Mouse (Mus musculus) myocyte (in vitro differentiated cells): Measurements from ENCODE around the gene Gm1123. TPM values are rescaled to one million over a fixed set of nuclear protein-coding genes. Genes with fewer than 3 reads are reported as not detected.

Experiments used
- H3K27me3 ChIP-seq: one replicate; pipeline ENCODE4 v1.6.1; 2011; ENCODE audit not compliant: control insufficient read depth, insufficient read depth, insufficient read length
- H3K36me3 ChIP-seq: one replicate; pipeline ENCODE4 v1.6.1; 2011; ENCODE audit not compliant: control insufficient read depth, insufficient read depth
- H3K4me2 ChIP-seq: one replicate; pipeline ENCODE4 v1.6.1; 2011; ENCODE audit warnings: low read depth, control low read depth
- H3K4me3 ChIP-seq: one replicate; pipeline ENCODE4 v1.5.1; 2011; ENCODE audit warnings: mild to moderate bottlenecking, control low read depth, moderate library complexity
- H3K79me2 ChIP-seq: one replicate; pipeline ENCODE4 v1.6.1; 2011; ENCODE audit not compliant: control insufficient read depth, insufficient read depth
- H3ac ChIP-seq: one replicate; pipeline ENCODE4 v1.6.1; 2011; ENCODE audit not compliant: control insufficient read depth, insufficient read length
- CEBPB ChIP-seq: IDR thresholded peaks from 2 replicates; pipeline ENCODE4 v1.6.1; 2011; ENCODE audit warnings: mild to moderate bottlenecking, moderate library complexity; ENCODE audit not compliant: poor library complexity, insufficient read depth, severe bottlenecking
- E2F4 ChIP-seq: IDR thresholded peaks from one replicate; pipeline ENCODE4 v1.6.1; 2011; ENCODE audit warnings: mild to moderate bottlenecking, control low read depth, moderate library complexity; ENCODE audit not compliant: insufficient read depth
- MAX ChIP-seq: IDR thresholded peaks from one replicate; pipeline ENCODE4 v1.6.1; 2011; ENCODE audit warnings: low read depth, mild to moderate bottlenecking, control low read depth
- MYOD1 ChIP-seq, 3 experiments: IDR thresholded peaks; one replicate each; pipeline ENCODE4 v1.6.1; 2011; ENCODE audit warnings: control low read depth in 2 of 3, low read depth in 2 of 3, mild to moderate bottlenecking in 2 of 3, moderate library complexity in 1 of 3; ENCODE audit not compliant: insufficient read length in 2 of 3, control insufficient read depth in 1 of 3
- MYOG ChIP-seq, 3 experiments: IDR thresholded peaks; one replicate each; pipeline ENCODE4 v1.6.1; 2011; ENCODE audit warnings: control low read depth in 2 of 3, low read depth in 2 of 3, mild to moderate bottlenecking in 2 of 3; ENCODE audit not compliant: insufficient read length in 2 of 3, control insufficient read depth in 1 of 3, insufficient read depth in 1 of 3
- POLR2A ChIP-seq: IDR thresholded peaks from one replicate; pipeline ENCODE4 v1.6.1; 2011; ENCODE audit warnings: low read depth, mild to moderate bottlenecking, control low read depth, moderate library complexity; ENCODE audit not compliant: insufficient read length
- POLR2AphosphoS2 ChIP-seq: IDR thresholded peaks from one replicate; pipeline ENCODE4 v1.6.1; 2011; ENCODE audit warnings: low read depth, control low read depth; ENCODE audit not compliant: insufficient read length
- REST ChIP-seq: IDR thresholded peaks from one replicate; pipeline ENCODE4 v1.6.1; 2011; ENCODE audit warnings: mild to moderate bottlenecking, control low read depth, moderate library complexity; ENCODE audit not compliant: insufficient read depth, insufficient read length
- SRF ChIP-seq: IDR thresholded peaks from one replicate; pipeline ENCODE4 v1.6.1; 2011; ENCODE audit warnings: low read depth; ENCODE audit not compliant: control insufficient read depth, insufficient read length
- TCF12 ChIP-seq: IDR thresholded peaks from one replicate; pipeline ENCODE4 v1.6.1; 2011; ENCODE audit warnings: mild to moderate bottlenecking, control low read depth; ENCODE audit not compliant: poor library complexity, insufficient read depth, severe bottlenecking
- TCF3 ChIP-seq: IDR thresholded peaks from one replicate; pipeline ENCODE4 v1.6.1; 2011; ENCODE audit warnings: low read depth, control low read depth; ENCODE audit not compliant: insufficient read length
- USF1 ChIP-seq: IDR thresholded peaks from one replicate; pipeline ENCODE4 v1.6.1; 2011; ENCODE audit warnings: low read depth, mild to moderate bottlenecking, control low read depth, moderate library complexity
- polyA plus RNA-seq: library from polyadenylated mRNA; unstranded; fragments of >200 nt; fragmentation: generic; extraction: Trizol; gene quantifications from one replicate; pipeline ENCODE4 v1.2.1, GENCODE M21; 2012; ENCODE audit warnings: missing spikeins

The Gm1123 gene
- polyA plus RNA-seq, result not detected

- no peak within 1 kb of the TSS for H3ac ChIP-seq
- H3K79me2 ChIP-seq, result no peaks in the 10 kb centered on the region
- H3K27me3 ChIP-seq, result no peaks in the 10 kb centered on the region
- H3K4me3 ChIP-seq, result no peak within 1 kb of the TSS
- H3K36me3 ChIP-seq, result no peaks in the 10 kb centered on the region
- TF ChIP-seq TCF12 (no peak), POLR2A (no peak), CEBPB (no peak), POLR2AphosphoS2 (no peak)
- H3K4me2 ChIP-seq, result no peak within 1 kb of the TSS
Measured at GRCm38 (mm10) chr9:99035575-99035974, at the start of gene Gm1123. Gene Gm1123, minus strand, starts transcription at chr9:99035715.

GRCm38 (mm10) chr9:99081718-99082117, 46.2 kb upstream of the Gm1123 start:
- H3K36me3 ChIP-seq, result no peaks in the 10 kb centered on the region
- H3K79me2 ChIP-seq, result no peaks in the 10 kb centered on the region
- no peaks in the 10 kb centered on the region for H3K27me3 ChIP-seq
- no peak for TF ChIP-seq TCF3
- TF ChIP-seq MYOG (IDR thresholded peaks at IDR 0.05; ENCODE audit: control insufficient read depth in 1 of 3, insufficient read depth in 1 of 3, insufficient read length in 2 of 3, low read depth in 2 of 3), result no peak
- TF ChIP-seq SRF, result no peak
- TF ChIP-seq POLR2AphosphoS2, result no peak
- TF ChIP-seq MYOD1 (IDR thresholded peaks at IDR 0.05; ENCODE audit: control insufficient read depth in 1 of 3, insufficient read length in 2 of 3, low read depth in 2 of 3), result no peak
- TF ChIP-seq MAX, result no peak
- no peak for TF ChIP-seq E2F4
- no peak for TF ChIP-seq REST
- no peak for TF ChIP-seq CEBPB
- no peak for TF ChIP-seq USF1
- TF ChIP-seq POLR2A, result no peak
- TF ChIP-seq TCF12, result no peak
- H3ac ChIP-seq, result no peak overlapping the region
- H3K4me3 ChIP-seq, result no peak overlapping the region
- H3K4me2 ChIP-seq, result no peak overlapping the region

- H3K79me2 ChIP-seq, result no peaks in the 10 kb centered on the region
- H3ac ChIP-seq, result no peak overlapping the region
- no peak overlapping the region for H3K4me2 ChIP-seq
- TF ChIP-seq REST (no peak), MAX (no peak), TCF12 (no peak), E2F4 (no peak), MYOG (IDR thresholded peaks at IDR 0.05; ENCODE audit: control insufficient read depth in 1 of 3, insufficient read depth in 1 of 3, insufficient read length in 2 of 3, low read depth in 2 of 3) (no peak), POLR2AphosphoS2 (no peak), MYOD1 (IDR thresholded peaks at IDR 0.05; ENCODE audit: control insufficient read depth in 1 of 3, insufficient read length in 2 of 3, low read depth in 2 of 3) (no peak), USF1 (no peak), TCF3 (no peak), POLR2A (no peak), SRF (no peak), CEBPB (no peak)
- no peak overlapping the region for H3K4me3 ChIP-seq
- no peaks in the 10 kb centered on the region for H3K27me3 ChIP-seq
- H3K36me3 ChIP-seq, result no peaks in the 10 kb centered on the region
Measured at GRCm38 (mm10) chr9:99081308-99081707, 45.8 kb upstream of the Gm1123 start.

GRCm38 (mm10) chr9:99080657-99081056, 45.1 kb upstream of the Gm1123 start:
- H3K36me3 ChIP-seq, result no peaks in the 10 kb centered on the region
- TF ChIP-seq SRF (no peak), E2F4 (no peak), USF1 (no peak), MYOG (IDR thresholded peaks at IDR 0.05; ENCODE audit: control insufficient read depth in 1 of 3, insufficient read depth in 1 of 3, insufficient read length in 2 of 3, low read depth in 2 of 3) (no peak), MAX (no peak), MYOD1 (IDR thresholded peaks at IDR 0.05; ENCODE audit: control insufficient read depth in 1 of 3, insufficient read length in 2 of 3, low read depth in 2 of 3) (no peak), TCF3 (no peak), TCF12 (no peak), POLR2A (no peak), CEBPB (no peak), REST (no peak), POLR2AphosphoS2 (no peak)
- no peak overlapping the region for H3K4me2 ChIP-seq
- no peak overlapping the region for H3ac ChIP-seq
- H3K79me2 ChIP-seq, result no peaks in the 10 kb centered on the region
- H3K27me3 ChIP-seq, result no peaks in the 10 kb centered on the region
- H3K4me3 ChIP-seq, result no peak overlapping the region

GRCm38 (mm10) chr9:99074462-99074861, 38.9 kb upstream of the Gm1123 start:
- no peak for TF ChIP-seq MYOG (IDR thresholded peaks at IDR 0.05; ENCODE audit: control insufficient read depth in 1 of 3, insufficient read depth in 1 of 3, insufficient read length in 2 of 3, low read depth in 2 of 3)
- TF ChIP-seq POLR2A, result no peak
- TF ChIP-seq SRF, result no peak
- TF ChIP-seq POLR2AphosphoS2, result no peak
- no peak for TF ChIP-seq E2F4
- TF ChIP-seq TCF3, result no peak
- TF ChIP-seq TCF12, result no peak
- TF ChIP-seq MYOD1 (IDR thresholded peaks at IDR 0.05; ENCODE audit: control insufficient read depth in 1 of 3, insufficient read length in 2 of 3, low read depth in 2 of 3), result no peak
- TF ChIP-seq USF1, result no peak
- TF ChIP-seq REST, result no peak
- TF ChIP-seq CEBPB, result no peak
- no peak for TF ChIP-seq MAX
- Histone ChIP-seq H3K27me3 (no peaks in the 10 kb centered on the region), H3K79me2 (no peaks in the 10 kb centered on the region), H3K36me3 (peaks cover 5% of the 10 kb centered on the region), H3K4me2 (no peak overlapping the region), H3K4me3 (no peak overlapping the region), H3ac (no peak overlapping the region)
